Mouse (Mus musculus) erythroblast, adult 5-6 weeks (primary cell): ENCODE results near the gene Fam208b. TPM values are rescaled to one million over a fixed set of nuclear protein-coding genes. Genes with fewer than 3 reads are reported as not detected.
A peak's percentile ranks its signal among the peaks of the same experiment; 100 is the strongest.

ENCODE experiments used
- ATAC-seq: replicated peaks from 2 replicates; pipeline ENCODE4 v1.8.0; 2016; ENCODE audit warnings: moderate number of reproducible peaks, mild to moderate bottlenecking, moderate TSS enrichment, inconsistent platforms; ENCODE audit not compliant: poor library complexity, low FRiP score, severe bottlenecking
- total RNA-seq, 2 experiments: library from RNA; stranded (forward) in 1 of 2; stranded (reverse) in 1 of 2; fragments of 150-400 nt in 1 of 2; fragments of 200-764, 138-1000 nt in 1 of 2; gene quantifications; 2 replicates each; pipeline versions ENCODE4 v1.2.3 to v1.2.4; 2015 to 2017; ENCODE audit warnings: low replicate concordance in 2 of 2

Gene Fam208b
- total RNA-seq (2015; ENCODE audit: low replicate concordance) (12.7 and 34.0 TPM in 2 replicates), total RNA-seq (2017; ENCODE audit: low replicate concordance) (9.8 and 13.7 TPM in 2 replicates)

GRCm38 (mm10) chr13:3610795-3611438 is at the start of gene Fam208b:
TSS of gene Fam208b (minus strand) at chr13:3611108.
- peak; percentile 99 for ATAC-seq

GRCm38 (mm10) chr13:3659163-3660160 is 48.6 kb upstream of the Fam208b start:
- no peak for ATAC-seq

DNA sequence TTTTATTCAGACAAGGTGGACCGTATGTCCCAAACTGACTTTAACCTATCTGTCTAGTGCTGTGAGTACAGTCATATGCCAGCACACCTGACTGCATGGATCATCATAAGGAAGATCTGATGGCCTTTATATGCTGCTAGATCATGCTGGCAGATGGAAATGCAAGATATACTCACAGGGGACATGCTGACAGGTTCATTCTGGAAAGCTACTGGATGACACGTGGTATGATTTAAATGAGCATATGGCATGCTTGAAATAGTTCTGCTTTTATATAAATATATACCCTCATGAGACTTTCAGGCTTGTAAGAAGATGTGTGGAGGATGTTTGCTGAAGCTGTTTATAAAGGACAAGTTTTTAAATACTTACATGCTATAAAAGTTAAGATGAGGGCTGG is 43.5 kb upstream of the Fam208b start:
- ATAC-seq = no peak

- ATAC-seq = no peak
These were observed 39.7 kb upstream of the Fam208b start for GRCm38 (mm10) chr13:3650569-3650968.

GRCm38 (mm10) chr13:3646566-3646965 is 35.7 kb upstream of the Fam208b start:
- no peak for ATAC-seq

DNA sequence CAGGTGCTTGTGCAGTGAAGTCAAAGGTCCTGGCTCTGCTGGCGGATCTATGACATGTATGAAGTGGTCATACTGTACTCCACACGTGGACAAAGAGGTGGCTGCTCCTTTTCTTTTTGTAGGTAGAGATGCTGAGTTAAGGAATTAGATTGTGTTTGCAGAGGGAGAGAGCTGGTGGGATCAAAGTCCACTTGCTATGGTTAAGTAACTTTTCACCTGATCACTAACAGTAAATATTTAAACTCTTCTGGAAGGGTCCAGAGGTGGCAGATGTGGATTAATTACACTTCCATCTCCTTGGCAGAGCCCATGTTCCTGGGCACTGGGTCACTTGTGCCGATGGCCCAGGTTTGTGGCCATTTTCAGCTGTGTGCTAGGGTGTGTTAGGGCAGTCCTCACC is 35.0 kb upstream of the Fam208b start:
- no peak for ATAC-seq

GRCm38 (mm10) chr13:3644871-3645270 is 34.0 kb upstream of the Fam208b start:
- no peak for ATAC-seq

DNA sequence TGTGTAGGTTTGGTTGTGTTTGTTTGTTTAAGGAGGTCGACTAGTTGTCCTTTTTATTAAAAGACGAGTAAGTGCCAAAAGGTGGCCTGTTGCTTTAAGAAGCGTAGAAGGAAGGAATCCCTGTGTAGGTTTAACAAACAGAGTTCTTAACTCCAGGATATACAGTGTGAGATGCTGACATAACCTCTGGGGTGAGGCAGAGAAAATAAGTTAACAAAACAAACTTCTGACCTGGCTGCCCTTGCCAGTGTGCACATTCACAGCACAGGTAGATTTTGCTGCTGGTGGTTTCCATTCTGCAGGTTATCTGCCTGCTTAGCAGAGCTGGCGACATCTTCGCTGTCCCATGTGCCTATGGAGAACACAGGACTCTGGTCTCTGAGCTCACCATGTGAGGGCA is 31.6 kb upstream of the Fam208b start:
- ATAC-seq = no peak

DNA sequence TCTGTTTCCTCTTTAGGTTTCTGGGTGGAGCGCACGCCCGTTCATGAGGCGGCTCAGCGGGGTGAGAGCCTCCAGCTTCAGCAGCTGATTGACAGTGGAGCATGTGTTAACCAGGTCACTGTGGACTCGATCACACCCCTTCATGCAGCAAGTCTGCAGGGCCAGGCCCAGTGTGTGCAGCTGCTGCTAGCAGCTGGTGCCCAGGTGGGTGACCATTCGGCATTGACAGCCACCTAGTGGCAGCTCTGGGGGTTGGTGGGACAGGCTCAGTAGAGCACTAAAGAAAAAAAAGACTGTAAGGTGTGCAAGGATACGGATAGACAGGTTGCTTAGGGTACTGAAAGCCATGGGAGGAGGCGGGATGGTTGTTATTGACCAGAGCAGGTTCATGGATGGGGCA is 31.1 kb upstream of the Fam208b start:
- ATAC-seq = 0 out of 2 replicates have a peak, but pooled peaks have one; percentile 48

DNA sequence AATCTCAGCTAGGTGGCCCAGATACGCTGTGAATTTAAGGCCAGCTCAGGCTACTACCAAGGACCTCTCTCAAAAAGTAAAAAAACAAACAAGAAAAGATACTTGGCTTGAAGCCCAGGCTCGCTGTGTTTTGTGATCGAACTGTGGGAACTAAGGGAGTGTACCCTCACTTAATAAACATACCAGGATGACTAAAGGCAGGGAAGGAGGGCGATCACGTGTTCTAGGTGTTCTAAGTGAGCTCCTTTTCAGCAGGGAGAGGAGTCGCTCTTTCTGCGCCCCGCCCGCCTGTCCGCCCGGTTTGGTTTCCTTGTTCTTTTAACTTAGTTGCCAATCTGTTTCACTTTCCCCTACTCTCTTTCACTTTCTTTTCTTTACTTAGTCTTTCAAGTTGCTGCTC is 25.9 kb upstream of the Fam208b start:
- no peak for ATAC-seq

- ATAC-seq = no peak
These were observed 24.2 kb upstream of the Fam208b start for GRCm38 (mm10) chr13:3635076-3635475.

DNA sequence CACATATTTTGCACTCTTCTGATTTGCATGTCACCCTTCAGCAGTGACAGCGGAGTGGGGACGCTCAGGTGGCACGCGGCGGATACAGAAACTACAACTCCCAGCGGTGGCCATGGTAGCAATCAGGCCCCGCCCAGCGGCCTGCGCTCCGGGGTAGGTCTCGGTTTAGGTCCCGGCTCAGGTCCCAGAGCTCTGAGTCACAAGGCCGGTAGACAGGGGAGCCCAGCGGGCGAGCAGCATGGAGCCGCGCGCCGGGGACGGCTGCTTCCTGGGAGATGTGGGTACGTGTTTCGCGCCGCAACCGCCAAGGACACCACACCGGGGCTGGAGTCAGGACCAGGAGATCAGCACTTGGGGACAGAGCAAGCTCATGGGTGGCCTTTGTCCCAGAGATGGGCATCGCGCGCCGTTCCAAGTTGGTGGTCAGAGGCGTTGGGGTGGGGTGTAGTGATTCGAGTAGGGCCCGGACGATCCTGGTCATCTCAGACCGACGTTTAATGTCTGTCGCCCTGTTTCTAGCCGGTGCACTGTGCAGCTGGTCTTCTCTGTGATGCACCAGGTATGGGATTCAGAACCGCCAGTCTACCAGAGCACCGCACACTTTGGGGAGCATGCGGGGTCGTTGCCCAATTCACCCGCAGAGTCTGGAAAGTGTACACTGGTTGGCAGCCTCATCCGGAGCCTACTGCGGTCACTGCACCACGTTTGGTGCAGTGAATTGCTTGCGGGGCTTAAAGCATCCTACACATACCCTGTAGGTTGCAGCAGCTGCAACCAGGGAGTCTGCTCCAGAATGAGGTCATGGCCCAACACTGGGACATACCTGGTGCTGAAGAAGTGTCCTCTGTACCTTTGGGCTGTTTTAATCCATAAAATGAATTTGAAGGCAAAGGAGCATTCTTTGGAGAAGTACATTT is 23.2 kb upstream of the Fam208b start, which contains the start of gene Asb13:
Gene Asb13 (plus strand): TSS at position 138 of the 917 bp plus-strand sequence.
- ATAC-seq = peak; percentile 99

DNA sequence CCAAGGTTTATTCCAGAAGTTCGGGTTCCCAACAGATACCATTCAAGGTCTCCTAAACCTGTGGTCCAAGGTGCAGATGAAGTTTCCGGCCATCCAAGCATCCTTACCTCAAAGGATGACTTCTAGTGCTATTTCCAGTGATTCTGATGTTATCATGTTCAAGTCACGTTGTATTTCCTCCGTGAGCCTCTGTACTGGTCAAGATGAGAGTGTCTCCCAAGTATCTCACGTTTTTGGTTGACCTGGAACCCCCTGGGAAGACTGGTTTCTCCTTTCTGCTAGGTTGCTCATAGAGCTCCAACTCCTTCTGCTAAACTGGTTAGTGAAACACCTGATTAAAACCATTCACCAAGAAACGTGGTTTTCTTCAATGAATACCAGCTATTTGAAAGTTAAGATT is 22.2 kb upstream of the Fam208b start:
- ATAC-seq = no peak

GRCm38 (mm10) chr13:3632551-3632950 is 21.6 kb upstream of the Fam208b start:
- ATAC-seq = no peak

DNA sequence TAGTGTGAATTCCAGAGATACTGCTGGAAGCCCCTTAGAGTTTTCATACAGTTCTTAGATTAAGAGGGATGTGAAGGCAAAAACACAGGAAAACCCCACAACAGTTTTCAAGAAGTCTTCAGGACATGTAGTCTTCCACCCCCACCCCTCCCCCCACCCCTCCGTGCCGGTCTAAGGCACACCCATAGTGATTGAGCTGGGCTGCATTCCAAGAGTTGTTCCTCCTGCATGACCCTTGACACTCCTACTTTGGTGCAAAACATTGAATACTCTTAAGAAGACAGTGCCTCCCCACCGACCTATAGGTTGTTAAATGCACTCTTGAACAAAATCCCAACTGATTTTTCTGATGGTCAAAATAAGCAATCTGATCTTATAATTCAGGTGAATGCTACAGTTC is 17.2 kb upstream of the Fam208b start:
- ATAC-seq = no peak

- ATAC-seq = no peak
These were observed 16.2 kb upstream of the Fam208b start for GRCm38 (mm10) chr13:3627139-3627538.

DNA sequence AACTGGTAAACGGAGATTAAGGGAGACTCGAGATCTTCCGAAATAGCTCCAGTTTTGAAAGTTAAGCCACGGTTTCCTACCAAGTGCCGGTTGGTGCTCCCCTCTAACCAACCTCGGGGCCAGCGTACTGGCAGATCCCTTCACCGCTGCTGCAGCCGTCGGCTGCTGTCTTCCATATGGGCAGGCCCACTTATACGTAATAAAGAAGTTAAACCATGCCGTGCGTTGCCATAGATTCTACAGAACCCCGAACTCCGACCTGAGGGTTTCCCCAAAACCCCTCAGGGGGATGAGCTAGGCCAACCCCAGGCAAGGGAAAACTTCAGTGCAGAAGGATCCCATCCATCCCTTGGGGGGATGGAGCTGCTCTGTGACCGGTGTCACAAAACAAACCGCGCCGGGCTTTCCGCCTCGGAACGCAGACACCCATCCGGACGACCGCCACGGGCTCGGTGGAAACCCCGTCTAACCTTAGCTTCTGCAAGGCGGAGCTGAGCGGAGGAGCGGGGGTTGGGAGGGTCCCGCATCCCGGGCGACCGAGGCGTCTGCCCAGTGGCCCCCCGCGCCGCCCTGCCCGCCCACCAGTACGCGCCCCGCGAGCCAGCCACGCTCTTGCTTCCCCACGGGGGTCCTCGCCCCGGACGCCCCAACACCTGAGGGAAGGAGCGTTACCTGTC is 652 bp downstream of the Fam208b start:
- peak; percentile 35 for ATAC-seq

DNA sequence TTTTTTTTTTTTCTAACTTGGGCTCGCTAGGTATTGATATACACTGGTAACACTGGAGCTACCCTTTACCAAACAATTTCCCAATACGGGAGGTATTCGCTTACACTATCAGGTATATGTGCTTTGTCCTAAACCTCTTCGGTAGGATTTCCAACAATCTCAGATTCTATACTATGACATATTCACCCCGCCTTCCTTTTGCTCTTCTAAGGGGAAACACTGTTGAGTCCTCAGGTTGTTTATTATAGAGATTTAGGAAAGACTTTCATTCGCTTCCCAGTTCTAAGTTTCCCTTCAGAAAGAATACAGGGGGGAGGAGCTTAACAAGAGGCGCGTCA is 1.2 kb downstream of the Fam208b start:
- ATAC-seq = peak; percentile 64; the same call in 1 of the 2 replicates

- no peak for ATAC-seq
These were observed 14.7 kb downstream of the Fam208b start for GRCm38 (mm10) chr13:3596232-3596631.
